Mouse (Mus musculus): ENCODE measurements around the gene Krtdap. TPM values are rescaled to one million over a fixed set of nuclear protein-coding genes. Genes with fewer than 3 reads are reported as not detected.
"Not testable (repeated sequence)": the region's sequence is repeated elsewhere in the genome, so short reads cannot be mapped to it uniquely, and the experiment has no call there.

The Krtdap gene
- polyA plus RNA-seq, 1 experiment from 2014 or later: 1.0 TPM

DNA sequence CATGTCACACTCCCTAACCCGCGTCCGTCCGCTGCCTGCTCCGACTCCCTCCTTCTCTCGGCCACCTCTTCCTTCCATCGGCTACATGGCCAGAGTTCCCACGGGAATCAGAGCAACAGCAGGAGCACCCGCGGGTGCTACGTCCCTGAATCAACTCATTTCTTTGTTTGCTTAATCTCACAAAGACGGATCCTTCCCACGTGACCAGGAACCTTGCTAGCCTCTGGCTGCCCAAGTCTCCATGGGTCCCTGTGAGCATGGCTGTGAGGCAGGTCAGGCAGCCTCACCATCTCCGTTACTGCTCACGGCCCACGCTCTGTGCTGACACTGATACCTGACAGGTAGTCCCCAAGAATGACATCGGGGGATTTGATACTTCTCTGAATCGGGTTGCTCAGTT is 36.0 kb downstream of the Krtdap start, which contains the start of gene Ffar2:
Ffar2 (minus strand) TSS at position 101 of the 400 bp plus-strand sequence.
- ATAC-seq (ENCODE audit: insufficient number of reproducible peaks, insufficient read depth, low FRiP score, low TSS enrichment): no peak
- no peak within 1 kb of the TSS for H3K4me2 ChIP-seq (replicated peaks)
- no peak within 1 kb of the TSS for H3K9ac ChIP-seq
- H3K36me3 ChIP-seq: no peaks in the 10 kb centered on the region
- H3K4me1 ChIP-seq: 0 out of 2 replicates have a peak, but pooled peaks cover 9% of the 10 kb centered on the region
- WGBS: 88% methylated on average over 18 of the region's 18 CpGs
- H3K4me3 ChIP-seq: no peak within 1 kb of the TSS
- no peaks in the 10 kb centered on the region for H3K9me3 ChIP-seq
- no peak within 1 kb of the TSS for H3K27ac ChIP-seq
- H3K27me3 ChIP-seq: no peaks in the 10 kb centered on the region

DNA sequence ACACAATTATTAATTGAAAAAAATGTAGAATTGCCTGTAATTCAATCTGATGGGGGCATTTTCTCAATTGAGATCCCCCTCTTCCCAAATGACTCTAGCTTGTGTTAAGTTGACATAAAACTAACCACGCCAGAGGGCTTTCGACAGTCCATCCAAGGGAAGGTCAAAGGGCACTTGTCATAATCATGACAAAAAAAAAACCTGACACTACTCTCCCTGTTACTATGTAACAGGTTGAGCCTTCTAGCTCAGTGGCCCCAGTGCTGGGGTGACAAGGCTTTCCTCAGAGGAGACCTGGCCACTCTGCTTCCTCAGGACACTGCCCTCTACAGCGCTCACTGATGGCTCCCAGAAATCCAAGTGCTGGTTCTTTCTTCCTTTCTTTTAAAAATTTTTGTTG is 36.6 kb downstream of the Krtdap start:
- H3K9me3 ChIP-seq: no peaks in the 10 kb centered on the region
- no peak overlapping the region for H3K4me2 ChIP-seq (replicated peaks)
- WGBS: 82% methylated on average over 3 of the region's 3 CpGs
- H3K27ac ChIP-seq: no peak overlapping the region
- H3K4me1 ChIP-seq: 0 out of 2 replicates have a peak, but pooled peaks cover 9% of the 10 kb centered on the region
- no peak overlapping the region for H3K4me3 ChIP-seq
- H3K27me3 ChIP-seq: no peaks in the 10 kb centered on the region
- no peak overlapping the region for H3K9ac ChIP-seq
- ATAC-seq (ENCODE audit: insufficient number of reproducible peaks, insufficient read depth, low FRiP score, low TSS enrichment): no peak
- no peaks in the 10 kb centered on the region for H3K36me3 ChIP-seq

DNA sequence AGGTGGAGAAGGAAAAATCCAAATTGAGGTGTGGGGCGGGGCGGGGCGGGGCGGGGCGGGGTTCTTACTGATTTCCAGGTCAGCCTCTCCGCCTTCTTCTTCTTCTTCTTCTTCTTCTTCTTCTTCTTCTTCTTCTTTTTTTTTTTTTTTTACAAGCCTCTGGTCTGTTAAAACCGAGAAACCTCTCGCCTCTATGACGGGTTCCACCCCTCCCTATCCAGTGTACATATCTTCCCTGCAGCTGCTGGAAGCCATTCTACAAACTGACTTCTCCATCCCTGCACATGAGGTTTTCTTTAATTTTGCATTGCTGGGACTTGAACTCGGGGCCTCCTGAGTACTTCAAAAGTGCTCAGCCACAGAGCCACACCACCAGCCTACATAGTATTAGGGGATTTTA is 39.0 kb downstream of the Krtdap start:
- no peaks in the 10 kb centered on the region for H3K36me3 ChIP-seq
- H3K9me3 ChIP-seq: no peaks in the 10 kb centered on the region
- H3K27ac ChIP-seq: no peak overlapping the region
- H3K4me1 ChIP-seq: no peaks in the 10 kb centered on the region
- no peak overlapping the region for H3K4me2 ChIP-seq (replicated peaks)
- no peak overlapping the region for H3K9ac ChIP-seq
- no peak overlapping the region for H3K4me3 ChIP-seq
- H3K27me3 ChIP-seq: no peaks in the 10 kb centered on the region
- WGBS: 83% methylated on average over 10 of the region's 10 CpGs
- no peak for ATAC-seq (ENCODE audit: insufficient number of reproducible peaks, insufficient read depth, low FRiP score, low TSS enrichment)

- H3K4me1 ChIP-seq; H3K9ac ChIP-seq; H3K36me3 ChIP-seq; H3K4me3 ChIP-seq; H3K4me2 ChIP-seq (replicated peaks); H3K9me3 ChIP-seq; H3K27ac ChIP-seq; ATAC-seq (ENCODE audit: insufficient number of reproducible peaks, insufficient read depth, low FRiP score, low TSS enrichment); H3K27me3 ChIP-seq: not testable (repeated sequence)
Measured at GRCm38 (mm10) chr7:30828871-30829270, 41.2 kb downstream of the Krtdap start.

- 67% methylated on average over 3 of the region's 3 CpGs for WGBS
Measured at GRCm38 (mm10) chr7:30829428-30829827, 41.7 kb downstream of the Krtdap start.

DNA sequence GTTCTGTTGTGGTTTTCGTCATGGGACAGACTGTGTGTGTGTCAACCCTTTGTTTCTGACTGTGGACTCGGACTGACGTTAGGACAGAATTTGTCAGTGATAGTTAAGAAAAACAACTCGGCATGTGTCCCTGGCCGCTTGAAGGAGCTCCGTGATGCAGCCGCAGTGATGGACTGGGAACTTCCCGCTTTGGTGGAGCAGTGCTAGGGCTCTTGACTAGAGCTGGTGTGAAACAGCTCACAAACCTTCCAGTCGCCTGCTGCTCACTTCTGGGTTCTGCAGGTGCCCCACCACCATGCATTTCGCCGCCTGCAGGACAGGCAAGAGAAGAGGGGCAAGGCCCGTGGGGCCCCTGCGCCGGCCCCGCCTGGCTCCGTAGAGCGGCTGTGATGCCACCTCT is 44.6 kb downstream of the Krtdap start:
- Histone ChIP-seq H3K27me3 (no peaks in the 10 kb centered on the region), H3K36me3 (no peaks in the 10 kb centered on the region), H3K9me3 (no peaks in the 10 kb centered on the region), H3K4me2 (replicated peaks) (no peak overlapping the region), H3K4me1 (no peaks in the 10 kb centered on the region), H3K27ac (no peak overlapping the region), H3K9ac (no peak overlapping the region), H3K4me3 (no peak overlapping the region)
- 77% methylated on average over 17 of the region's 17 CpGs for WGBS
- ATAC-seq (ENCODE audit: insufficient number of reproducible peaks, insufficient read depth, low FRiP score, low TSS enrichment): no peak

More at GRCm38 (mm10) chr7:30829428-30829827, 41.7 kb downstream of the Krtdap start:
- no peak overlapping the region for H3K4me2 ChIP-seq (replicated peaks)
- H3K36me3 ChIP-seq: no peaks in the 10 kb centered on the region
- H3K27me3 ChIP-seq: no peaks in the 10 kb centered on the region
- H3K9me3 ChIP-seq: no peaks in the 10 kb centered on the region
- ATAC-seq (ENCODE audit: insufficient number of reproducible peaks, insufficient read depth, low FRiP score, low TSS enrichment): no peak
- no peak overlapping the region for H3K27ac ChIP-seq
- no peaks in the 10 kb centered on the region for H3K4me1 ChIP-seq
- H3K4me3 ChIP-seq: no peak overlapping the region
- no peak overlapping the region for H3K9ac ChIP-seq

DNA sequence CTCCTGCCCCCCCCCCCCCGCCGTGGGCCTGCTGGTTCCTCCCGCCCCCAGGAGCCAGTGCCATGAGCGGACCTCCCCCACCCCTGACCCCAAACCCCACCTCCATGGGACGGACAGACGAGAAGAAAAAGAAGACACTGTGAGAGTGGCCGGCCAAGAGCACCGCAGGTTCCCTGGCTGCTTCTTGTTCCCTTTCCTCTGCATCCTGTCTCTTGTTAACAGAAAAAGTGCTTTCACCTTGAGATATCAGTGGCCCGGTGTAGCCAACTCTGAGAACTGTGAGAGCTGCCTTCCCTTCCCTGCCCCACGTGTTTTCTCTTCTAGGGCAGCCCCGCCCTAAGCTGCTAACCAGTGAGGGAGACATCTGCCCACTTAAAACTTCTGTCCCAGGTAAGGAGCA is 45.0 kb downstream of the Krtdap start:
- H3K27ac ChIP-seq; H3K36me3 ChIP-seq; H3K9ac ChIP-seq; H3K4me1 ChIP-seq; H3K27me3 ChIP-seq; ATAC-seq (ENCODE audit: insufficient number of reproducible peaks, insufficient read depth, low FRiP score, low TSS enrichment); H3K4me3 ChIP-seq; H3K9me3 ChIP-seq; H3K4me2 ChIP-seq (replicated peaks): not testable (repeated sequence)
- WGBS: 45% methylated on average over 7 of the region's 11 CpGs

DNA sequence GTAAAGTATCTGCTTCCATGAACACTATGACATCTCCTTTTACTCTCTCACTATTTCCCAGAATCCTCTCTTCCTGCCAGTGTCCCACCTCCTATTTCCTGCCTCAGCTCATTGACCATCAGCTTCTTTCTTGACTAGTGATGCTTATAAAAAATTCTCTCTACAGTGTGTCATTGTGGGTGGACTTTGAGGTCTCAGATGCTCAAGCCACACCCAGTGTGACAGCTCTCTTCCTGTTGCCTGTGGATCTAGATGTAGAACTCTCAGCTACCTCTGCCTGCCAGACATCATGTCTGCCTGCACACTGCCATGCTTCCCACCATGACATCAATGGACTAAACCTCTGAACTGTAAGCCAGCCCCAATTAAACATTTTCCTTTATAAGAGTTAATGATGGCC is 49.6 kb downstream of the Krtdap start:
- H3K4me3 ChIP-seq: no peak overlapping the region
- no peak overlapping the region for H3K27ac ChIP-seq
- no peak overlapping the region for H3K9ac ChIP-seq
- ATAC-seq (ENCODE audit: insufficient number of reproducible peaks, insufficient read depth, low FRiP score, low TSS enrichment): no peak
- no peaks in the 10 kb centered on the region for H3K9me3 ChIP-seq
- H3K36me3 ChIP-seq: no peaks in the 10 kb centered on the region
- no peaks in the 10 kb centered on the region for H3K27me3 ChIP-seq
- H3K4me2 ChIP-seq (replicated peaks): no peak overlapping the region
- no peaks in the 10 kb centered on the region for H3K4me1 ChIP-seq

DNA sequence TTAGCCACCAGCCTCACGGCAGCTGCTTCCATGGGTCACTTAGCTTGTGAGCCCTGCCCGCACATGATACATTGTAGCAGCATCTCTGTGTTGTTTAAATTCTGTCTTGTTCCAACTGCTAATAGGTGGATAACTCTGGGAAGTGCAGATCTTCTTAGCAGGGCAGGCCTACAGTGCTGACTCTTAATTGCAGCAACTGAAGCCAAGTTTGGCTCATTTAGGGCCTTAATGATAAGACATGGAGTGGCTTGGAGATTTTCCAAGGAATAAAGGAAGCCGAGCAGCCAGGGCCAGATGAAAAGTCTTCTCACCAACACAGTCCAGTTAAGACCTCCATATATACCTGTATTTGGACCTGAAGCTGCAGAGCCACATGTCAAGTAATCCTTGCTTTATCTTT is 52.6 kb downstream of the Krtdap start:
- ATAC-seq (ENCODE audit: insufficient number of reproducible peaks, insufficient read depth, low FRiP score, low TSS enrichment): no peak
- H3K27me3 ChIP-seq: no peaks in the 10 kb centered on the region
- no peaks in the 10 kb centered on the region for H3K9me3 ChIP-seq
- H3K36me3 ChIP-seq: no peaks in the 10 kb centered on the region
- no peak overlapping the region for H3K4me2 ChIP-seq (replicated peaks)
- H3K27ac ChIP-seq: no peak overlapping the region
- no peak overlapping the region for H3K9ac ChIP-seq
- H3K4me1 ChIP-seq: no peaks in the 10 kb centered on the region
- no peak overlapping the region for H3K4me3 ChIP-seq
- 77% methylated on average over 3 of the region's 3 CpGs for WGBS

Other genes with a start within 250 kb of the Krtdap start
- 8.5 and 9.2 TPM in 2 replicates for gene Hspb6, start 235.7 kb upstream of the Krtdap start, polyA plus RNA-seq (2016; fragmentation: Nextera tagmentation; extraction: Ambion mirVana)
- gene Proser3, start 235.6 kb upstream of the Krtdap start, polyA plus RNA-seq (2016; fragmentation: Nextera tagmentation; extraction: Ambion mirVana): 15.6 and 16.0 TPM in 2 replicates
- 44.7 and 49.1 TPM in 2 replicates for gene Lin37, start 228.1 kb upstream of the Krtdap start, polyA plus RNA-seq (2016; fragmentation: Nextera tagmentation; extraction: Ambion mirVana)
- gene U2af1l4, start 224.6 kb upstream of the Krtdap start, polyA plus RNA-seq (2016; fragmentation: Nextera tagmentation; extraction: Ambion mirVana): 94.1 TPM in 2 replicates
- 16.5 and 17.4 TPM in 2 replicates for gene Gm49396, start 224.6 kb upstream of the Krtdap start, polyA plus RNA-seq (2016; fragmentation: Nextera tagmentation; extraction: Ambion mirVana)
- 132 and 138 TPM in 2 replicates for gene Psenen, start 224.3 kb upstream of the Krtdap start, polyA plus RNA-seq (2016; fragmentation: Nextera tagmentation; extraction: Ambion mirVana)
- gene Igflr1, start 222.5 kb upstream of the Krtdap start, polyA plus RNA-seq (2016; fragmentation: Nextera tagmentation; extraction: Ambion mirVana): 4.1 and 5.5 TPM in 2 replicates
- 11.6 and 12.6 TPM in 2 replicates for gene Kmt2b, start 199.2 kb upstream of the Krtdap start, polyA plus RNA-seq (2016; fragmentation: Nextera tagmentation; extraction: Ambion mirVana)
- gene Zbtb32, start 189.0 kb upstream of the Krtdap start, polyA plus RNA-seq (2016; fragmentation: Nextera tagmentation; extraction: Ambion mirVana): 0.17 and 0.19 TPM in 2 replicates
- 0.37 and 0.73 TPM in 2 replicates for gene Upk1a, start 175.0 kb upstream of the Krtdap start, polyA plus RNA-seq (2016; fragmentation: Nextera tagmentation; extraction: Ambion mirVana)
- gene Cox6b1, start 161.7 kb upstream of the Krtdap start, polyA plus RNA-seq (2016; fragmentation: Nextera tagmentation; extraction: Ambion mirVana): 761 and 784 TPM in 2 replicates
- not detected in 2 replicates for gene Etv2, start 152.0 kb upstream of the Krtdap start, polyA plus RNA-seq (2016; fragmentation: Nextera tagmentation; extraction: Ambion mirVana)
- gene Rbm42, start 137.6 kb upstream of the Krtdap start, polyA plus RNA-seq (2016; fragmentation: Nextera tagmentation; extraction: Ambion mirVana): 151 and 154 TPM in 2 replicates
- 54.8 and 59.3 TPM in 2 replicates for gene Haus5, start 122.9 kb upstream of the Krtdap start, polyA plus RNA-seq (2016; fragmentation: Nextera tagmentation; extraction: Ambion mirVana)
- not detected in 2 replicates for gene Pmis2, start 116.3 kb upstream of the Krtdap start, polyA plus RNA-seq (2016; fragmentation: Nextera tagmentation; extraction: Ambion mirVana)
- not detected in 2 replicates for gene 2200002J24Rik, start 89.0 kb upstream of the Krtdap start, polyA plus RNA-seq (2016; fragmentation: Nextera tagmentation; extraction: Ambion mirVana)
- gene Atp4a, start 75.7 kb upstream of the Krtdap start, polyA plus RNA-seq (2016; fragmentation: Nextera tagmentation; extraction: Ambion mirVana): 0.50 and 0.96 TPM in 2 replicates
- gene Tmem147, start 58.4 kb upstream of the Krtdap start, polyA plus RNA-seq (2016; fragmentation: Nextera tagmentation; extraction: Ambion mirVana): 156 and 166 TPM in 2 replicates
- 0.62 and 0.97 TPM in 2 replicates for gene Gapdhs, start 44.2 kb upstream of the Krtdap start, polyA plus RNA-seq (2016; fragmentation: Nextera tagmentation; extraction: Ambion mirVana)
- 1.1 and 1.3 TPM in 2 replicates for gene Sbsn, start 36.4 kb upstream of the Krtdap start, polyA plus RNA-seq (2016; fragmentation: Nextera tagmentation; extraction: Ambion mirVana)
- gene Dmkn, start 24.1 kb upstream of the Krtdap start, polyA plus RNA-seq (2016; fragmentation: Nextera tagmentation; extraction: Ambion mirVana): 0.32 TPM in 1 of 2 replicates, not detected in the other
- gene Ffar2, start 35.9 kb downstream of the Krtdap start, polyA plus RNA-seq (2016; fragmentation: Nextera tagmentation; extraction: Ambion mirVana): 0.24 TPM in 1 of 2 replicates, not detected in the other
- gene Ffar3, start 68.3 kb downstream of the Krtdap start, polyA plus RNA-seq (2016; fragmentation: Nextera tagmentation; extraction: Ambion mirVana): 0.13 TPM in 1 of 2 replicates, not detected in the other
- gene Ffar1, start 73.7 kb downstream of the Krtdap start, polyA plus RNA-seq (2016; fragmentation: Nextera tagmentation; extraction: Ambion mirVana): not detected in 2 replicates
- 0.09 and 0.17 TPM in 2 replicates for gene Cd22, start 92.4 kb downstream of the Krtdap start, polyA plus RNA-seq (2016; fragmentation: Nextera tagmentation; extraction: Ambion mirVana)
- gene Mag, start 127.0 kb downstream of the Krtdap start, polyA plus RNA-seq (2016; fragmentation: Nextera tagmentation; extraction: Ambion mirVana): 0.26 and 0.29 TPM in 2 replicates
- gene Hamp2, start 136.8 kb downstream of the Krtdap start, polyA plus RNA-seq (2016; fragmentation: Nextera tagmentation; extraction: Ambion mirVana): not detected in 2 replicates
- gene Hamp, start 156.1 kb downstream of the Krtdap start, polyA plus RNA-seq (2016; fragmentation: Nextera tagmentation; extraction: Ambion mirVana): not detected in 2 replicates
- 31.8 and 32.7 TPM in 2 replicates for gene Usf2, start 168.9 kb downstream of the Krtdap start, polyA plus RNA-seq (2016; fragmentation: Nextera tagmentation; extraction: Ambion mirVana)
- 25.6 and 26.2 TPM in 2 replicates for gene Lsr, start 185.6 kb downstream of the Krtdap start, polyA plus RNA-seq (2016; fragmentation: Nextera tagmentation; extraction: Ambion mirVana)
- gene Fam187b, start 185.9 kb downstream of the Krtdap start, polyA plus RNA-seq (2016; fragmentation: Nextera tagmentation; extraction: Ambion mirVana): 1.4 and 2.0 TPM in 2 replicates